Mouse (Mus musculus) cerebellum, adult (tissue): ENCODE results near the gene Myo3b.

Experiments used
- ATAC-seq: cut with Nextera tagmentation; 2 replicates; pipeline ENCODE4 v1.9.2; 2017; ENCODE audit warnings: mild to moderate bottlenecking, moderate library complexity, mixed read lengths; ENCODE audit not compliant: insufficient number of reproducible peaks, low FRiP score, low TSS enrichment

Gene Myo3b

GRCm38 (mm10) chr2:70260646-70261195 is 221.8 kb downstream of the Myo3b start:
- ATAC-seq, result no peak

- no peak for ATAC-seq
Observed at GRCm38 (mm10) chr2:70261703-70262564, 223.0 kb downstream of the Myo3b start.

GRCm38 (mm10) chr2:70262565-70263082 is 223.7 kb downstream of the Myo3b start:
- ATAC-seq, result no peak

- peak; percentile 68 for ATAC-seq
Observed at GRCm38 (mm10) chr2:70278425-70279277, 239.7 kb downstream of the Myo3b start.

- ATAC-seq, result no peak
Observed at GRCm38 (mm10) chr2:70284109-70284508, 245.2 kb downstream of the Myo3b start.

- no peak for ATAC-seq
Observed at GRCm38 (mm10) chr2:70291063-70291462, 252.1 kb downstream of the Myo3b start.

GRCm38 (mm10) chr2:70292776-70293175 is 253.8 kb downstream of the Myo3b start:
- ATAC-seq, result no peak

GRCm38 (mm10) chr2:70302905-70303304 is 264.0 kb downstream of the Myo3b start:
- ATAC-seq, result no peak

GRCm38 (mm10) chr2:70315125-70315524 is 276.2 kb downstream of the Myo3b start:
- ATAC-seq, result no peak

GRCm38 (mm10) chr2:70315734-70316133 is 276.8 kb downstream of the Myo3b start:
- no peak for ATAC-seq

- no peak for ATAC-seq
Observed at GRCm38 (mm10) chr2:70317850-70318249, 278.9 kb downstream of the Myo3b start.

GRCm38 (mm10) chr2:70318861-70319555 is 280.1 kb downstream of the Myo3b start:
- ATAC-seq, result no peak

GRCm38 (mm10) chr2:70322767-70323166 is 283.8 kb downstream of the Myo3b start:
- ATAC-seq, result no peak

GRCm38 (mm10) chr2:70327602-70328001 is 288.7 kb downstream of the Myo3b start:
- no peak for ATAC-seq

- no peak for ATAC-seq
Observed at GRCm38 (mm10) chr2:70332905-70333304, 294.0 kb downstream of the Myo3b start.

GRCm38 (mm10) chr2:70333553-70333952 is 294.6 kb downstream of the Myo3b start:
- ATAC-seq, result no peak

GRCm38 (mm10) chr2:70336551-70336950 is 297.6 kb downstream of the Myo3b start:
- no peak for ATAC-seq

GRCm38 (mm10) chr2:70337208-70337611 is 298.3 kb downstream of the Myo3b start:
- ATAC-seq, result no peak

- 0 out of 2 replicates have a peak, but pooled peaks have one; percentile 15 for ATAC-seq
Observed at GRCm38 (mm10) chr2:70337869-70338268, 298.9 kb downstream of the Myo3b start.

GRCm38 (mm10) chr2:70339061-70339460 is 300.1 kb downstream of the Myo3b start:
- no peak for ATAC-seq
